Mouse (Mus musculus): ENCODE results near the gene Dbn1.

The Dbn1 gene

DNA sequence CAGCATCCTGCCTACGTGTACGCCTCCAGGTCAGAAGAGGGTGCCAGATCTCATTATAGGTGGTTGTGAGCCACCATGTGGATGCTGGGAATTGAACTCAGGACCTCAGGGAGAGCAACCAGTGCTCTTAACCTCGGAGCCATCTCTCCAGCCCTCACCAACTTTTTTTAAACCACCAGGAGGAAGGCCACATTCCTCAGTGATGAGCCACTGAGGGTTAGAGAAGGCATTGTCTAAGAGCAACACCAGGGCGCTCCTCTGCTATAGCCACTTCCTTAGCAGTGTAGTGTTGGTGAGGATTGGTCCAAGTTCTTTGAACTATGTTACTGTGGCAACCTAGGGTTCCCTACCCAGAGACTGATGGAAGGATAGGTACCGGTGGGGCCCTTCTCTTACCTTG, 12.2 kb downstream of the Dbn1 start:
- no peak for DNase-seq

DNA sequence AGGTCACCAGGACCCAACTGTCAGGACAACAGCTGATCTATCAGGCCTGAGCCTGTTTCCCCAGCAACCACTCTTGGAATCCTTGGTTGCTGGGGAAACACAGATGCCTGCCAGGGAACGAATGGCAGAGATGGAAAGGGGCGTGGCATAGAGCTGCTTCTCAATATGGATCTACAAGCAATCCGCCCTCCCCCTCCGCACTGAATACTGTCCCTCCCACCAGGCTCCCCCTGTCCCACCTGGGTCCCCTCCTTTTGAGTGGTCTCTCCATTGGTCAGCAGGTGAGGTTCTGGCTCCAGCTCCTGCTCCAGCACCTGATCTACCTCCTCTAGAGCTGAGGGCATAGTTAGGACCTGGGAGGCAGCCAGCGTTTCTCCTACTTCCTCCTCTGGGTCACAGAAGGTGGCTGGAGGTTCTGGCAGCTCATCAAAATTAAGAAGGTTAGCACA, 13.3 kb downstream of the Dbn1 start:
- DNase-seq = no peak

DNA sequence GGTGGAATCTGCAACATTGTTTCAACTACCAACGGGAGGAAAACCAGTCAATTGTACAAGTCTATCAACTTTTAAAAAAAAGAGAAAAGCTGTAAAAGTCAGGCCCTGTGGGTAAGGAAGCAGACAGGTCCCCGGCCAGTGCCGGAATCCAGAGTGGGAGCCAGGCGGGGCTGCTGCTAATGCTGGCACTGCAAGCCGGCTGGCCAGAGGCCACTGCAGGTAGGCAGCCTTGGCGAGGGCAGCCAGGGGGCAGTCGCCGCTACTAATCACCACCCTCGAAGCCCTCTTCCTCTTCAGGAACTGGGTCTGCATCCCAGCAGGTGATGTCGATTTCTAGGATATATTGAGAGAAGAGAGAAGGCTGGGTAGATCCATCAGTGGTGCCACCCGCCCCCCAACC, 13.9 kb downstream of the Dbn1 start:
- no peak for DNase-seq

DNA sequence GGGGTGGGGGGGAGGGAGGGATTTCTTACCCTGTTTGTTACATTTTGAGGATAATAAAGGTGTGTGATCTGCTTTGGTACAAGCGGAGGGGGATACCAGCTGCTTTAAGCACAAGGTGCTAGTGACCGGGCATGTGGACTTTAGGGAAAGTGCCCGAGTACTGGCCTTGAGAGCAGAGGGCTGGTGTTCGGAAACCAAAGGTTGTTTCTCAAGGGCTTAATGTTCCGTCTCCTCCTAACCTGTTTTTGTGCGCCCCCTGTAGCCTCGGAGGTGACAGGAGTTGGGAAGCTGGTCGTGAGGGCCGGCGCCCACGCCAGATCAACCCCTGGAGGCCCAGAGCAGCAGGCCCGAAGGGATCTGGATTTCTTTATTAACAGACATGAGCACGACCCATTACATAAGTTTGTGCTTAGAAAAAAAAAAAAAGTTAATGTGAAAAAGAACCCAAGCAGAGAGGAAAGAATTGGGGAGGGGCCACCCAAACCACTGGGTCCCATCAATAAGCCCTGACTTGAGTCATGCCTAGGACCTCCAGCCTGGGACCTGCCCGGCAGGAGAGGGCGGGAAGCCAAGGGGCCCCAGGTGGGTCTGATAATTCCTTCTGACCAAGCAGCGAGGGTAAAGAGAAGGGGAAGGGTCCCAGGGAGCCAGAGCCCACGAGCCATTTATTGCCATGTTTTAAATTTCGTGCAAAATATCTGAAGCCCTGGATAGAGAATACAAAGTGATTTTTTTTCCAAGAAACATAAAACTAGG, 14.7 kb downstream of the Dbn1 start:
- no peak for DNase-seq

DNA sequence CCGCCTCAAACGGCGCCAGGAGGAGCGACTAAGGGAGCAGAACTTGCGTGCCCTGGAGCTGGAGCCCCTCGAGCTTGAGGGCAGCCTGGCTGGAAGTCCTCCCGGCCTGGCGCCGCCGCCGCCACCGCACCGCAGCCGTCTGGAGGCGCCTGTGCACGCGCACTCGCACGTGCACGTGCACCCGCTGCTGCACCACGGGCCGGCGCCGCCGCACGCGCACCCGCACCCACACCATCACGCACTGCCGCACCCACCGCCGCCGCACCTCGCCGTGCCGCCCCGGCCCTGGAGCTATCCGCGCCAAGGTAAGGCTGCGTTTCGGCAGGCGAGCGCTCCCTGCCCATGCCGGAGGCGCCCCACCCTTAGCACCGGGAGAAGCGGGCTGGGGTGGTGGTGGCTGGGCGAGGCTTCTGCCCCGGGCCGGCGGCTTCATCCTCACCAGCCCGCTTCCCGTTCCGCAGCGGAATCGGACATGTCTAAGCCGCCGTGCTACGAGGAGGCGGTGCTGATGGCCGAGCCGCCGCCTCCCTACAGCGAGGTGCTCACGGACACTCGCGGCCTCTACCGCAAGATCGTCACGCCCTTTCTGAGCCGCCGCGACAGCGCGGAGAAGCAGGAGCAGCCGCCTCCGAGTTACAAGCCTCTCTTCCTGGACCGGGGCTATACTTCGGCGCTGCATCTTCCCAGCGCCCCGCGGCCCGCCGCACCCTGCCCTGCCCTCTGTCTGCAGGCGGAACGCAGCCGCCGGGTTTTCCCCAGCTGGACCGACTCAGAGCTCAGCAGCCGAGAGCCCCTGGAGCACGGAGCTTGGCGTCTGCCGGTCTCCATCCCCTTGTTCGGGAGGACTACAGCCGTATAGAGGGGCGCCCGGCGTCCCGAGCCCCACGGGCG, 15.5 kb downstream of the Dbn1 start:
- peak; percentile 57 for DNase-seq

DNA sequence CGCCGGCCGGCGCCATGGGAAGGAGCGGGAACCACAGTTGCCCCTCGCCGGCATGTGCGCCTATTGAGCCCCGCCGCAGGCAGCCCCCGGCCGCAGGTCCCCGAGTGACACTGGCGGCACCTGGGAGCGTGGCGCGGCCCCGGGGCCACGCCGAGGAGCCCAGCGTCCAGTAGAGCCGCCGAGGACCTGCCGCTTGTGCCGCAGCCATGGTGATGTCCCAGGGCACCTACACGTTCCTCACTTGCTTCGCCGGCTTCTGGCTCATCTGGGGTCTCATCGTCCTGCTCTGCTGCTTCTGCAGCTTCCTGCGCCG, 16.1 kb downstream of the Dbn1 start:
- DNase-seq = no peak

GRCm38 (mm10) chr13:55471156-55471818, 16.6 kb downstream of the Dbn1 start:
- peak; percentile 89 for DNase-seq

DNA sequence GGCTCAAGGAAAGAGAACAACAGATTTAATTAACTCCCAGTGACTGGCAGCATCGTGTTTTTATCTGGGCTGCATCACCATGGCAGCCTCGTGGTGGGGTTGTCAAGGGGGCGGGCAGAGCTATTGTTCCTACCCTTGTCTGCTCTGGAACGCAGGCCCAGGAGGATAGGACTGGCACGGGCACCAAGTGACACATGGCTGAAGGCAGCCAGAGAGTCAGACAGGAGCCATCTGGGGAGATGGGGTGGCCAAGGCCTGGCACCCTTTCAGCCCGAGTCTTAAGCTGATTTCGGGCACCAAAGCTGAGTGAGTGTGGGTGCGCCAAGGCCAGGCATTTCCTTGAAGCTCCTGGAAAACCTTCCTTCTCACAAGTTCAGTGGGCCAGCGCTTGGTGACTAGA, 17.5 kb downstream of the Dbn1 start:
- no peak for DNase-seq

DNA sequence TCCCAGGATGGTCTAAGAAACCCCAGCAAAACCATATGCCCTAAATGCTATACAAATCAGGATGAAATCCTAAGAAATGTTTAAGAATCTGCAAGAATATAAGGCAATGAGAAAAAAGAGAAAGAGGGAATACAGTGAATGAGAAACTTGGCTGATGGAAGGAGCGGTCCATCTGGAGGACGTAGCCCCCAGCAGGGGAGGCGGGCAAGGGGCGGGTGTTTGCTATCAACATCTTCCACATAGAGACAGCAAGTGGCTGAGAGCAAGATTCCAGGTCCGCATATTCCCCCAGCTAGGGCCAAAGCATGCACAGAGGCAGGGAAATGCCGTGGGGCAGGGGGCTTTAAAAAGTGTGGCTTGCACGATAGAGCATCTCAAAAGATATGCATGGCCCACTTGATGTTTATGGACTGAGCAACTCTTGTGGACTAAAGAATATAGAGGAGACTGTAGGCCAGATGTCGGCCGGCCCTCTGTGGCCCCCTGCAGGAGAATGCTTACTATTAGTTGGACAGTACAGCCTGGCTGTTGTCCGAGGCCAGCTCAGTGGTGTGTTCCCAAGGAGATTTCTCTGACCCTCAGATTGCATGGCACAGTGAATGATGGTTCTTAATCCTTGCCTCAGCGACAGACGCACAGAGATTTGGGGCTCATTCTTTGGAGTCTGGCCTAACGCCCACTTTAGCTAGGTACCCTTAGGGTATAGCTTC, 18.9 kb downstream of the Dbn1 start:
- peak; percentile 38 for DNase-seq

GRCm38 (mm10) chr13:55465830-55466440, 22.0 kb downstream of the Dbn1 start:
- no peak for DNase-seq

DNA sequence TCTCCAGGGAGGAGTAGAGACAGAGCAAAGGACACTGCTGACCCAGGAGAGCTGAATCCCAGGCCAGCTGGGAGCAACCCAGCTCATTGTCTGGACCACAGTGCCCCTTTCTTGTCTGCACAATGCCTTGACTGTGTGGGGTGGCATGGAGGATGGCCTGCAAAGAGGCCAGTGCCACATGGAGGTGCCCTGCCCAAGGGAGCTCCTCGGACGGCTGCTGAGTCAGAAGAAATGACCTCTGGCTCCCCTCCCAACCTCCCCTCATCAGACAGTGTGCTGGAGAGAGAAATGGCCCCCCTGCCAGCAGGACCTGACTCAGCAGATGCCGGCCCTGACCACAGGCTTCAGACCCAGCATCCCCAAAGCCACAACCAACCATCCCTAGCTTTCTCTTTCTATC, 22.7 kb downstream of the Dbn1 start:
- no peak for DNase-seq

DNA sequence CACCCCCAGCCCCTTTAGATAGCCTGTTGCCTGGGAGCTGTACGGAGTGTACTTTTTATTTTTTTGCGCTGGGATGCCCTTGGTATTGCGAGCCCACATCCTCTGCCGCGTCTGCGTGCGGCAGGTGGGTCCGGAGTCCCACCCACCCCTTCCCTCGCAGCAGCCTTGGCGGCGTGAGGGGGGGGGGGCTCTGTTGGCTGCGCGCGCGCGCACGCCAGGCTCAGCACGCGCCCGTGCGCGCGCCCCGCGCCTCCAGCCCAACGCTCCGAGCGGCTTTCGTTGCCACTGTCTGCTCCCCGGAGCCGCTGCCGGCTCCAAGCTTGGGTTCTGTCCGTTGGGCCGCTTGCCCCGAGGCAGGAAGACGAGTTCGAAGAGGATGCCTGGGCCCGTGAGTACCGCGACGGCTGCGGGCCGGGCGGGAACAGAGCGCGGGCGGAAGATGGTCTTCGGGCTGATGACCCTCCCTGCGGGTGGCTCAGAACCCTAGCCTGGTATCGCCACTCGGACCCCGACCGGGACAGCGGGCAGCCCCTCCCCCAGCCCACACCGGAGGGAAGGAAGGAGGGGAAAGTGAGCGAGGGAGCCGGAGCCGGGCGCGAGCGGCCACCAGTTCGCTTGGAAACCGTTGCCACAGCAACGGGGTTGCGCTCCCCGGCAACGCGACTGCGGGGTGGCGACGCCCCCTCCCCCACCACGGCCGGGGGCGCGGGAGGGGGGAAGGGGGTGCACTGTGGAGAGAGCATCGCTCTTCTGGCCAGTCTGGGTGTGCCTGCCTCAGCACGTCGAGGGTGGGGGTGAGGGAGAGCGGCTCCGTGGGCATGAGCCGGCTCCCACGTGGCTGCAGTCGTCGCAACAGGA, 23.7 kb downstream of the Dbn1 start, which contains the start of gene Prr7:
Prr7 (plus strand) TSS at position 241 of the 858 bp plus-strand sequence.
- no peak for DNase-seq

DNA sequence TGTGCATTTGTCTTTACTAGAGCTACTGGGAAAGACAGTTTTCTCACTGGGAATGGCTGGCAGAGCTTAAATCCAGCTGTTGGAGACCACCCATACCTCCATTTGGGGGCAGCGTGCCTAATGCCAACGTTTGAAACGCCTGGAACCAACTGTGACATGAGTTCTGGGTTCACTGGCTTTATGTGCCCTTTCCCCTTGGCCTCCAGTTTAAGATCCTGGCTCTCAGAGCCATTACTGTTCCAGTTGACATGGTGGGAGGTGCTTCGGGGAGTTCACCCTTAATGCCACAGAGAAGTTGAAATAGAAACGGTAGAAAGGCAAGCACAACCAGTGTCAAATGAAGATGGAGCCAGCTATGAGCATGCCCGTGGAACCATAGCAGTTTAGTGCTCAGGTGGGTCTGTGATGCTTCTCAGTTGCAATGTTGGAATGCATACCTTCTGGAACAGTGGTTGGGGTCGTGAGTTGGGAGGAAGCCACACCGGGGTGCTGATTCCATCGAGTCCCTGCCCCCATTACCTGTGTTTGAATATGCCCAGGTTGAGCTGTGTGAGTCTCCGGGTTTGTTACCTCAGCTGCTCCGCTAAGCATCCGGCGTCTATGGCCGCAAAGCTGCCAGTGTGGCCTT, 24.4 kb downstream of the Dbn1 start:
- DNase-seq = no peak

GRCm38 (mm10) chr13:55462965-55463364, 24.9 kb downstream of the Dbn1 start:
- no peak for DNase-seq

DNA sequence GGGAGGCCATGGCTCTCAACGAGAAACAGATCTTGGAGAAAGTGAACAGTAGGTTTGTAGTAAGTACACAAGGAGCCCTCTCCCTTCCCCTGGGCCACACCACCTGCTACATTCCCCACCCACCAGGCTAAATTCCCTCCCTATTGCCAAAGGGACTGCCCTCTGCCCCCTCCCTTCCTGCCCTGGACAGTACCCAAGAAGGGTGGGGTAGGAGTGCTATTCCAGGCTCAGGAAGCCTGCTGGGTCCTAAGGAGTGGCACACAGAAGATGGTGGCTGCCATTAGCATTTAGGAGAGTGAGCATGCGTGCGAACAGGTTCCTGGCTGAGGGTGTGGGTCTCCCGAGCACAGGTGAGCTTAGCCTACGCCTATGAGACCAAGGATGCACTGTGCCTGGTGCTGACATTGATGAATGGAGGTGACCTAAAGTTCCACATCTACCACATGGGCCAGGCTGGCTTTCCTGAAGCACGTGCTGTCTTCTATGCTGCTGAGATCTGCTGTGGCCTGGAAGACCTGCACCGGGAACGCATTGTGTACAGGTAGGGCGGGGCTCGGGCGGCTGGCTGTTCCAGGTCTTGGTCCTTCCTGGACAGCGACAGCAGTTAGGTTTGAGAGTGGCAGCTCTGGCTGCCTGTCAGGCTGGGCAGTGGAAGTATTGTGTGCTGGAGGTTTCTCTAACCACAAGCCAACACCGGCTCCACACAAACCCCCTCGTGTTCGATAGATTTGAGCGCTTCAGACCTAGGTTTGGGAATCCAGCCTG, 35.9 kb downstream of the Dbn1 start:
- DNase-seq = peak; percentile 39

GRCm38 (mm10) chr13:55451296-55451695, 36.6 kb downstream of the Dbn1 start:
- no peak for DNase-seq

- peak; percentile 40 for DNase-seq
These were observed 37.4 kb downstream of the Dbn1 start for GRCm38 (mm10) chr13:55450511-55450980.

GRCm38 (mm10) chr13:55449679-55450441, 38.1 kb downstream of the Dbn1 start:
- DNase-seq = no peak

DNA sequence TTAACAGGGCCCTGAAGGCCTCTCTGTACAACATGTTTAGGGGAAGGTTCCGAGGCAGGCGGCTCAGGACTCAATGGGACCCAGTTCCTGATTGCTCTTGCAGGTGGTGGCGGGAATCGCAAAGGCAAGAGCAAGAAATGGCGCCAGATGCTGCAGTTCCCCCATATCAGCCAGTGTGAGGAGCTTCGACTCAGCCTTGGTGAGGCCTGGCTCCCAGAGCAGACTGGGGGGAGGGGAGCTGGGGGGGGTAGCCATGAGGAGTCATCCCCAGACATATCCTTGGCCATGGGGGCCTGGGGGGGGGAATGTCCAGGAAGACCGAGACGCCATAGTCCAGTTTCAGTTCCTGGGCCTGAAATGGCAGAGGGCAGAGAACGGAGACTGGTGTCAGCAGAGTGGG, 38.7 kb downstream of the Dbn1 start:
- no peak for DNase-seq
